ENCODE assay signal across 23 mouse cellular contexts in genomic region chr8:92058953-92059352, GRCm38 (mm10).
DNase-seq lines count a peak whose midpoint lies in the region; ATAC-seq and TF ChIP-seq lines count a peak whose summit lies in the region.
"Had no signal": no experiment of that assay in that cellular context is flagged by ENCODE, and none has a peak within 500 bp of the region (broad histone marks: within the 10 kb centered on the region; RNA-seq: fewer than 3 reads in every experiment).

No protein-coding gene starts in this region.

- H3K4me3 ChIP-seq in midbrain, embryonic 11.5 days (ENCODE audit: low read depth, low read length), result no peak overlapping the region
- H3K4me3 ChIP-seq in midbrain, postnatal 0 days (ENCODE audit: low read depth, low read length), result no peak overlapping the region
- H3K4me3 ChIP-seq in midbrain, embryonic 12.5 days, result no peak overlapping the region
- H3K4me3 ChIP-seq: erythroblast, embryonic 14.5 days; forebrain, embryonic 10.5 days; heart, embryonic 13.5 days had no signal

- ATAC-seq in midbrain, embryonic 11.5 days (ENCODE audit: low FRiP score), result peak; percentile 81
- no peak for ATAC-seq in midbrain, postnatal 0 days (ENCODE audit: low FRiP score)
- ATAC-seq in midbrain, embryonic 12.5 days (ENCODE audit: low FRiP score, low read depth), result peak; percentile 72
- ATAC-seq: CD4-positive, CD25-positive, alpha-beta regulatory T cell, adult 4 months; forebrain, embryonic 14.5 days had no signal

- no peak for TF ChIP-seq POLR2A in brain, embryonic 14.5 days (IDR thresholded peaks at IDR 0.05; ENCODE audit: borderline replicate concordance, extremely low read depth, insufficient read depth, insufficient read length, poor library complexity, severe bottlenecking)

- peaks cover 40% of the 10 kb centered on the region for H3K4me1 ChIP-seq in midbrain, embryonic 11.5 days (ENCODE audit: control insufficient read depth, insufficient read depth, low read length)
- no peaks in the 10 kb centered on the region for H3K4me1 ChIP-seq in midbrain, postnatal 0 days (ENCODE audit: insufficient read depth, low read length)
- H3K4me1 ChIP-seq in midbrain, embryonic 12.5 days, result peaks cover 20% of the 10 kb centered on the region; the same call in 1 of the 2 replicates
- H3K4me1 ChIP-seq: heart, embryonic 13.5 days had no signal

- no peaks in the 10 kb centered on the region for H3K9me3 ChIP-seq in midbrain, embryonic 11.5 days (ENCODE audit: control insufficient read depth, low read length)
- no peaks in the 10 kb centered on the region for H3K9me3 ChIP-seq in midbrain, postnatal 0 days (ENCODE audit: low read length)
- peaks cover 4% of the 10 kb centered on the region; the same call in 1 of the 2 replicates for H3K9me3 ChIP-seq in midbrain, embryonic 12.5 days

- no peak for TF ChIP-seq CTCF in midbrain, postnatal 0 days (IDR thresholded peaks at IDR 0.05)
- no peak for TF ChIP-seq CTCF in brain, embryonic 14.5 days (IDR thresholded peaks at IDR 0.05; ENCODE audit: borderline replicate concordance, extremely low read depth, insufficient read depth, insufficient read length)

- no peak overlapping the region for H3K4me2 ChIP-seq in midbrain, embryonic 11.5 days
- no peak overlapping the region for H3K4me2 ChIP-seq in midbrain, postnatal 0 days (ENCODE audit: low read depth, low read length, poor library complexity, severe bottlenecking)
- H3K4me2 ChIP-seq in midbrain, embryonic 12.5 days (replicated peaks), result peak overlapping the region; percentile 25
- H3K4me2 ChIP-seq: heart, embryonic 13.5 days; hindbrain, embryonic 14.5 days had no signal

- peak; percentile 63 for DNase-seq in embryo, embryonic 10 days (ENCODE audit: low spot score)
- no peak for DNase-seq in embryo, embryonic 9.5 days (ENCODE audit: extremely low spot score)
- peak; percentile 96 for DNase-seq in midbrain, embryonic 11.5 days (ENCODE audit: low spot score, missing footprints)
- no peak for DNase-seq in midbrain, postnatal 0 days (ENCODE audit: low spot score)
- peak; percentile 63 for DNase-seq in brain, embryonic 14.5 days (ENCODE audit: low read depth)
- DNase-seq in layer of hippocampus, adult 9-10 months (ENCODE audit: low spot score), result no peak
- DNase-seq in kidney, adult 8-10 months, result no peak
- DNase-seq: adrenal gland, postnatal 10 days; B cell, adult 2 months; cerebellum, adult 11-12 months; cerebellum, adult 9-11 months; cerebellum, postnatal 36 days; gastrocnemius, postnatal 36 days; heart, adult 11 months; heart, postnatal 36 days had no signal

- H3K9ac ChIP-seq in midbrain, embryonic 11.5 days (ENCODE audit: low read length), result no peak overlapping the region
- H3K9ac ChIP-seq in midbrain, postnatal 0 days (replicated peaks; ENCODE audit: low read length, poor library complexity, severe bottlenecking), result no peak overlapping the region
- no peak overlapping the region for H3K9ac ChIP-seq in midbrain, embryonic 12.5 days (replicated peaks)
- H3K9ac ChIP-seq: heart, embryonic 13.5 days; hindbrain, embryonic 14.5 days had no signal

- peak overlapping the region; percentile 60 for H3K27ac ChIP-seq in midbrain, embryonic 11.5 days (ENCODE audit: low read depth, low read length)
- H3K27ac ChIP-seq in midbrain, postnatal 0 days (ENCODE audit: low read depth, low read length), result no peak overlapping the region
- peak overlapping the region; percentile 61 for H3K27ac ChIP-seq in midbrain, embryonic 12.5 days (replicated peaks)
- H3K27ac ChIP-seq: forebrain, embryonic 10.5 days; heart, embryonic 13.5 days; hindbrain, embryonic 14.5 days had no signal

- peaks cover 17% of the 10 kb centered on the region for H3K27me3 ChIP-seq in midbrain, embryonic 11.5 days (ENCODE audit: control insufficient read depth, insufficient read depth, low read length)
- H3K27me3 ChIP-seq in midbrain, postnatal 0 days (ENCODE audit: insufficient read depth, low read length), result no peaks in the 10 kb centered on the region
- peaks cover 61% of the 10 kb centered on the region for H3K27me3 ChIP-seq in midbrain, embryonic 12.5 days

- H3K36me3 ChIP-seq in midbrain, embryonic 11.5 days (ENCODE audit: control insufficient read depth, insufficient read depth, low read length), result no peaks in the 10 kb centered on the region
- no peaks in the 10 kb centered on the region for H3K36me3 ChIP-seq in midbrain, postnatal 0 days (ENCODE audit: insufficient read depth, low read length)
- H3K36me3 ChIP-seq in midbrain, embryonic 12.5 days, result no peaks in the 10 kb centered on the region
- H3K36me3 ChIP-seq: forebrain, embryonic 10.5 days; G1E; heart, embryonic 13.5 days had no signal

- WGBS in midbrain, embryonic 11.5 days, result 12% methylated on average over 10 of the region's 10 CpGs
- WGBS in midbrain, postnatal 0 days, result 28% methylated on average over 10 of the region's 10 CpGs
- 16% methylated on average over 10 of the region's 10 CpGs for WGBS in midbrain, embryonic 12.5 days

Comparison
In these comparisons a context has a peak if more than half of its experiments do, and no peak if none do; other contexts are left out.
1. DNase-seq: peak in embryo, embryonic 10 days (single experiment), midbrain, embryonic 11.5 days (single experiment) and brain, embryonic 14.5 days (single experiment); none in embryo, embryonic 9.5 days (single experiment), midbrain, postnatal 0 days (single experiment), layer of hippocampus, adult 9-10 months (single experiment) and kidney, adult 8-10 months (0 of 2).